Mouse (Mus musculus): ENCODE measurements around the gene Tmem132c. TPM values are rescaled to one million over a fixed set of nuclear protein-coding genes. Genes with fewer than 3 reads are reported as not detected.

Gene Tmem132c
- total RNA-seq (2014; fragmentation: Nextera tagmentation) (not detected in 2 replicates), total RNA-seq (2017) (not detected in 2 replicates)

DNA sequence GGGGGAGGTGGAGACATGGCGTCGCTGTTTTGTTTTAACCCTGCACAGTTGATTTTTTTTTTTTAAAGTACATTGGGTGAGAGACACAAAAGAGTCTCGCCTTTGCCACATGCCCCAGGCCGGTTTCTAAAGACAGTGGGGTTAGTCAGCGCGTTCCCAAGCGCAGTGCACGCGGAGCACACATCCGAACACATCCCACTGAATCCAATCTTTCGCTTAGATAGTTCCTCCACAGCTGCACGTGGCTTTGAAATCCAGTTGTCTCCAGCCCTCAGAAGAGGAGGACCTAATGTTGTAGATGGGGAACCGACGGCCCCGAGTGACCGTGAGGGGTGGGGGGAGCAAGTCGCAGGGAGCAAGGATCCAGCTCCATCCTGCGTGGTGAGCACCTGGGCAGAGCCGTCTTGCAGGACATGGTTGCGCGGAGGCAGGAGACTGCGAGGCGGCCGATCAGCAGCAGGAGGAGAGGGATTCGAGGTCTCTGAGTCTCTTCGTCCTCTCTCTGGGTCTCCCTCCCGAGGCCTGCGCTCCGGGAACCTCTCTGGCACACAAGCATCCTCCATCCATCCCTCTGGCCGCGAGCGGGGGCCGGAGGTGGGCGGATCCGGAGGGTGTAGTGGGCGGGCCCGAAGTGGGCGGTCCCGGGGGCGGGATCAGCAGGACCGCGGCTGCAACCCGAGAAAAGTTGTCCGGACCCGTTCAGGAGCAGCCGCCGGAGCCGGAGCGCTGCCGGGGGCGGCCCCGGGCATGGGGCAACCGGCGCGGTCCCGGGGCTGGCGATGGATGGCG is at the start of gene Tmem132c:
Gene Tmem132c (plus strand): TSS at position 673 of the 789 bp plus-strand sequence.
- no peak for ATAC-seq (replicated peaks; ENCODE audit: low FRiP score, low TSS enrichment, poor library complexity, severe bottlenecking)

DNA sequence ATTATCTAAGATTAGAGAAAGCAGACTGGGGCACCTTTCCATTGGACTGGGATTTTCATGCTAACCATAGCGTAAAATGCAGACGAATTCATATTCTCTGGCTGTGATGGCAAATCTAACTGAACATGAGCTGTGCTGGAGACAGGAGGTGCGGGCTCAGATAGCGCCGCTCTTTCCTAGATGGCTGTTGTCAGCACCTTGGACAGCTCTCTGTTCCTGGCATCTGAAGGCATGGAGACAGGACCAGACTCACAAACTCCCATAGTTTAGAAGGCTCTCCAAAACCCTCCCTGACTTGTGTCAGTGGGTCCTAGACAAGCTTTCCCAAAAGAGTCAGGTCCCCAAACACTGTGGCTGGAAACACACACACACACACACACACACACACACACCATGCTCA is 49.7 kb upstream of the Tmem132c start:
- no peak for ATAC-seq (replicated peaks; ENCODE audit: low FRiP score, low TSS enrichment, poor library complexity, severe bottlenecking)

DNA sequence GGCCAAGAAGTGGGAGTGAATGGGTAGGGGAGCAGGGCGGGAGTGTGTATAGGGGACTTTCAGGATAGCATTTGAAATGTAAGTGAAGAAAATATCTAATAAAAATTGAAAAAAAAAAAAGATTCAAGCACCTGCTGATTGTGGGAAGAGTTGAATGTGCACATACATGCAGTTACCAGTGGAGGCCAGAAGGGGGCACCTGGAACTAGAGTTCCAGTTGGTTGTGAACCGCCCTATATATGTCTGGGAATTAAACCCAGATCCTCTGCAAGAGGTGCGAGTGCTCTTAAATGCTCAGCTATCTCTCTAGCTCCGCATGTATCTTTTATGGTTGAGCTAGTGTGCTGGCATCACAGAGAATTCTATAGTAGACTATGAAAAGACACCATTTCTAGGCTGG is 42.8 kb upstream of the Tmem132c start:
- no peak for ATAC-seq (replicated peaks; ENCODE audit: low FRiP score, low TSS enrichment, poor library complexity, severe bottlenecking)

DNA sequence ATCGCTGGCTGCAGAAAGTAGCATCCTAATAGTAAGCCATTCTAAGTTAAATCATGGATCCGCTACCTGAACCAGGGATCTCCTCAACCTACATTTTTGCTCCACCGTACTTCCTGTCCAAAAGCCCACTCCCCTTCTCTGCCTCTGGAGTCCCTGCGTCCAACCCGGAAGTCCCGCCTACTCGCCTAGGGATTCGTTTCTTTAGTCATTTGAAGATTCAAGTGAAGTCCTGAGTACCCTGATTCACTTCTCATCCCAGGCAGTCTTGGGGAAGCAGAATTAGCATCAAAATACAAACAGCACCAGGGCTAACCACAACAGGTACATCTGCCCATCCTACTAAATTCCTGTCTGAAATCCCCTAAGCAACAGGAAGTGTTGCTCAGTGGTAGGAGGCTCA is 36.7 kb upstream of the Tmem132c start:
- ATAC-seq (replicated peaks; ENCODE audit: low FRiP score, low TSS enrichment, poor library complexity, severe bottlenecking) = no peak

DNA sequence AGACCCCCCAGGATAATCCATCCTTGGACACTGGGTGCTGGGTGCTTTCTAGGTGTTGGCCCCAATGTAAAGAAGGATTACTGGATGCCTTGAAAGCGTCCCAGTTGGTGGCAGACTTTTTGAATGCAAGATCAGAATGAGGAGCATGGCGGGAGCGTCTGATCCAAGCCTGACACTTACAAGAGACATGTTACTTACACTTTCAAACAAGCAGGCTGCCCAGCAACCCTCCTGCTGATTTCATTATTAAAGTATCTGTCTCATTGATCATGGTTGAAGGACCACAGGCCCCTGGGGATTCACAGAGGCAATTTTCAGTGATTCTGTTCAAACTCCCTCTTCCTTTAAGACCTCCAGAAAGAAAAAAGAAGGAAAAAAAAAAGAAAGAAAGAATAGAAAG is 25.2 kb upstream of the Tmem132c start:
- ATAC-seq (replicated peaks; ENCODE audit: low FRiP score, low TSS enrichment, poor library complexity, severe bottlenecking) = no peak

DNA sequence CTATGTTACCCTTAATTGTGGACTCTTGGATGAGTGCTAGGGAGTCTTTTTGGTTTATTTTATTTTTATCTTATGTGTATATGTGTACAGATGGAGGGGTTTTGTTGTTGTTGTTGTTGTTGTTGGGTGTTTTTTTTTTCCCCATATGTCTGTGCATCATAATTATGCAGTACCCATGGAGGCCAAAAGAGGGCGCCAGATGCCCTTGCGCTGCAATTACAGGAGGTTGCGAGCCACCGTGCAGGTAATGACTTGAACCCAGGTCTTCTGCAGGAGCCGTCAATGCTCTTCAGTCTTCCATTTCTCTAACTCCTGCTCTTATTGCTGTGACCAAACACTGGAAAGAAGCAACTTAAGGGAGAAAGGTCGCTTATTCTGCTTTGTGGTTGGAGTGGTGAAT is 23.9 kb upstream of the Tmem132c start:
- ATAC-seq (replicated peaks; ENCODE audit: low FRiP score, low TSS enrichment, poor library complexity, severe bottlenecking) = no peak

DNA sequence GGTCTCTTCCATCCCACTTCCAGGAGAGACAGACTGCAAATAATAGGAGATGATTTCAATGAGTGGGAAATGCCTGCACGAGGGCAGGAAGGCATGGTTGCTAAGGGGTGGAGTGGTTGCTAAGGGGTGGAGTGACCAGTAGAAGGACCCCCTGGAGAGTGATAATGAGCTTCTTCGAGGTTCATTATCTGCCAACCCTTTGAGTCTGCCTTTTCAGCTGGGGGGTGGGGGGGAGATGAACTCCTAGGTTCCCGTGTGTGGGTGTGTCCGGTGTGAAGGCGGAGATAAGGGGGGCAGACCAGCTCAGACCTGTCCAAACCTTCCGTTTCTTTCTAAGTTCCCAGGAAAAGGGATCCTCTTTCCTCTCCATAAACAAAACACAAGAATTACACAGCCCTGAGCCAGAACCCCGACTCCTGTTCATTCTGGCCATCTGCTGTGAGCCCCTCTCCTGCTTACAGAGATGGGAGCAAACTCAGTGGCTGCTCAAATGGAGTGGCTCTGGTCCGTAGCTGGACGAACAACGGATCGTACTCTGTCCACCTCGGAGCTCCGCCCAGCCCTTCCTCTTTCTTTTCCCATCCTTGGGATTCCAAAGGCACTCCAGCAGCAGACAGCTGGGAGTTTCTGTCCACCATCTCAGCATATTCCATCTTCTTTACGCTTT is 13.5 kb upstream of the Tmem132c start:
- ATAC-seq (replicated peaks; ENCODE audit: low FRiP score, low TSS enrichment, poor library complexity, severe bottlenecking) = no peak

DNA sequence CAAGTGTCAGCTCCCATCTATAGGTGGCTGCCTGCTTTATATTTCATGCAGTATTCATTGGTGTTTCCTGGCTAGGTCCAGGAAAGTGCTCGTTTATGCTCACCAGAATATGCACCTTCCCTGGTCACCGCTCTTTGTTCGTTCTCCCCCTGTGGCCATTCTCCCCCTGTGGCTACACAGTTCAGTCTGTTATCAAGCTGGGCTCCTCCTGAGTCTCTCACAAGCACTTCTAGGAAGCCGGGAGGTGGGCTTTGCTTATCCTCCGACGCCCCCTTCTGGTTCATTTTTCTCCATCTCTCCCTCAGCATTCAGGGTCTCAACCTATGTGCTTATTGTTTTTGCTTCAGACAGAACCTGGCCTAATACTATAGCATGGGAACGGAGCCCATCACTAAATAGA is 6.9 kb upstream of the Tmem132c start:
- ATAC-seq (replicated peaks; ENCODE audit: low FRiP score, low TSS enrichment, poor library complexity, severe bottlenecking) = no peak

DNA sequence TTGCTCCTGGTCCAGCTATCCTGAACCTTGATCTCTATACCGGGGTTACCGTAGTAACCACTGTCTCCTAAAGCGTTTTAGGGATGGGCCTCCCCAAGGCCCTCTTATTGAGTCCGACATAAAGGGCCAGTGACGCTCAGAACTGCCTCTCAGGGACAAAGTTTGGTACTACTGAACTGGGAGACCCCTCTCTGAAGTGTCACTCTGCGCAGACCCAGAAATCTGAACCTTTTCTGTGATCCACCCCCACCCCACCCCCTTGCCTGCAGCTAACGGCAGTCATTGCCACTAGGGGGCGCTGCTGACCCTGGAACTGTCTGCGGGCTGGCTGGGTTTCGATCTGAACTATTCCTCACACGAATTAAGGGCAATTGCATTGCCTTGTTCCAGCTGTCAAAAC is 6.4 kb upstream of the Tmem132c start:
- ATAC-seq (replicated peaks; ENCODE audit: low FRiP score, low TSS enrichment, poor library complexity, severe bottlenecking) = no peak

DNA sequence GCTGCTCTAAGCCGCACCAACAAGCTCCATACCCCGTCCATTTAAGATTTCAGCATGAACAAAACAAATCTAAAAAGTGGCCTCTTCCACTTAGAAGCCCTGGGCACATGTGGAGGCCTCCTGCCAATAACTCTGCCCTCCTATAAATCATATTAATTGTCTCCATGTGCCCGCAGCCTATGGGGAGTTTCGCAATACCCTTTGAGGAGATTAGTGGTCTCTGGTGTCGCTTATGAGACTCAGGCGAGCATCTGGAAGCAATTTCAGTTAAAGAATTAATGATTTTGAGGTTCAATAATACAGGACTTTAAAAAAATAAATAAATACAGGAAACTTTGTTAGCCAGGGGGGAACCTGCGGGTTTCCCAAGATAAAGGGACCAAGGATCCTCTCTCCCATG is 1.9 kb upstream of the Tmem132c start:
- ATAC-seq (replicated peaks; ENCODE audit: low FRiP score, low TSS enrichment, poor library complexity, severe bottlenecking) = no peak

DNA sequence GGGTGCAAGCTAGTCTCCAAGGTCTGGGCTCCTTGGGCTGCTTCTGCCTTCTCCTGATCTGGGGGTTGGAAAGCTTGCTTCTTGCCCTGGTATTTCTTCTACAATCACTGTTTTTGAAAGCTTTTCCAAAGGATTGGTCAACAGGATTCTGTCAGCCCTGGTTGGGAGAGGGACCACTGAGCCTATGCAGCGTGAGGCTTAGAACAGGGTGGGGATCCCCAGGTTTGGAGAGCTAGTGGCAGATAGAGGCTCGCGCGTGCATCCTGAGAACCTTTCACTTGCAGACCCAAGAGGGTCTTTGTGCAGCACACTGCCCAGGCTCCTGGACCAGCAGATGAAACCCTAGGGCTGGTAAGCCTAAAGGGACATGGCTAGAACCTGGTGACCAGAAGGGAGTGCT is 962 bp upstream of the Tmem132c start:
- no peak for ATAC-seq (replicated peaks; ENCODE audit: low FRiP score, low TSS enrichment, poor library complexity, severe bottlenecking)

DNA sequence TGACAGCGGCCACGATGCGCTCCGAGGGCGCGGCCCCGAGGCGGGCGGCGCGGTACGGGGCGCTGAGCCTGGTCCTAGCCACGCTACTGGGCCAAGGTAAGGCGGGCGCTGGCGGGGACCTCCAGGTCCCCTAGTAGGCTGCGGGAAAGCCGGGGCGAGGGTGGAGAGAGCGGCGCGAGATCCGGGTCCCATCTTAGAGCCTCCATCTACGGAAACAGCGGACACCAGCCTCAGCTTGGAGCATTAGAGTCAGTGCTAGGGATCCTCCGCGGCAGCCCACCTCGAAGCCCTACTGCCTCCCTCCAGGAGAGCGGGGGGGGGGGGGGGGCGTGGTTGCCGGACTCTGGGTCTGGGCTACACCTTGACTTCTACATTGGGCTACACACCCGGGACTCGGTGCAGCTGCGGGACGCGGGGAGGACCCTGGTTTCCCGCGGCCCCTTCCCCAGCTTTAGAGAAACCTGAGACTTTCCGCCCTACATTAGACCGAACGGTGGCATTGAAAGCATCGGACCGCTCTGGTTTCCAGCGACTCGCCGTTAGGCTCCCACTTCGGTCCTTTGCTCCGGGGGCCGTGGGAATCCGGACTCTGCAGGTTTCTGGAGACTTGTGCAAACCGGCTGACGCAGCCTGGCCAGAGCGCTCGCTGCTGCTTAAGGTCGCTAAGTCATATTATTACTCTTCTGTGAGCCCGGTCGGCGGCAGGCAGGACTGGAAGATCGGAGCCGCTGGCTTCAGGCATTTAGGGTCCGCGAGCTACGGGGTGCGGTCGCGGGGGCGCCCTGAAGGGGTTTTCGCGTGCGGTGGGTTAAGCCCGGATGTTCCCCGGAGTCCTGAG is 536 bp downstream of the Tmem132c start:
- no peak for ATAC-seq (replicated peaks; ENCODE audit: low FRiP score, low TSS enrichment, poor library complexity, severe bottlenecking)

DNA sequence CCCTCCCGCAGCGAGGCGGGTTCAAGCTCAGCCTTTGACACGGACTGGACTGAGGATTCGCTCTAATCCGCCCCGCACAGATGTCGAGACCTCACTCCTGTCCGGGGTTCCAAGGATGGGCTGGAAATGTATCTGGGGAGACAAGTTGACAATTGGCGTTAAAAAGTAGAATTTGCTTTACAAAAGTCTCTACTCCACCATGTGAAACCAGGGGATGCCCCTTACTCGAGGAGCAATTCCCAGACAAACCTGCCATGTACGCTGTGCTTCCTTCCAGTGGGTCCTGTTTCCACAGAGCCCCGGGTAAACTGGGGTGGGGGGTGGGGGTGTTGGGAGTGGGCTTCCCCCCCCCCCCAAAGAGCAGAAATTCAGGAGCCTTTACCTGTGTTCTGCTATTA is 1.2 kb downstream of the Tmem132c start:
- ATAC-seq (replicated peaks; ENCODE audit: low FRiP score, low TSS enrichment, poor library complexity, severe bottlenecking) = no peak

DNA sequence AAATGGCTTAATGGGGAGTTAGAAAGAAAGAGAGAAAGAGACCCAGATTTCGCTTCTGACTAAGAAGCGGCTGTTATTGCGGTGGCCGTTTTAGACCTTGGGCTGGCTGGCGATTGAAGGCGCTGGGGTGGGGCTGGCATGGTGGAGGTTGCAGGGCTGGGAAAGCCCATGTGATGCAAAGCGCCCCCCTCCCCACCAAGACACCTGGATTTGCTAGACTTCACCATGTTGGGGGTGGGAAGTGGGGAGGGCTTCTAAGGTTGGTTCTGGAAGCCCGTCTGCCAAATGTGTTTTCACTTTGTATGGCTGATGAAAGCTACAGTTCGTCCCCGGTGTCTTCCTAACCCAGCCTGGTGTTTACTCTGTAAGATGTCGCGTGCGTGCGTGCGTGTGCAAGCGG is 1.6 kb downstream of the Tmem132c start:
- ATAC-seq (replicated peaks; ENCODE audit: low FRiP score, low TSS enrichment, poor library complexity, severe bottlenecking) = no peak

DNA sequence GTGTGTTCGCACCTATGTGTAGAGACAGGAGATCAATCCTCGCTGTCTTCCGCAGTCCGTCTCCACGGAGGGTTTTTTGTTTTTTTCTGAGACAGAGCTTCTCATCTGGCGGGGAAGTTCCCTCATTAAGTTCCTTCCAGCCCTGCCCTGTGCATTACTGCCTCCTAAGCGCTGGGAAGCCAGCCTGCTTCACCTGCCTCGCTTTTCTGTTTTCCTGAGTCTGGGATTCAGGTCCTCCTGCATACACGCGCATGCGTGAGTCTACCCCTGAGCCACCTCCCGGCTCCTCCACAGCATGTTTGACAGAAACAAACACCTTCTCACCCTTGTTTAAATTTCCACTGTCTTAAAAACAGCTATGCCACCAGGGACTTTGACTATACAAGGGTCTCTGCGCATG is 2.0 kb downstream of the Tmem132c start:
- no peak for ATAC-seq (replicated peaks; ENCODE audit: low FRiP score, low TSS enrichment, poor library complexity, severe bottlenecking)

DNA sequence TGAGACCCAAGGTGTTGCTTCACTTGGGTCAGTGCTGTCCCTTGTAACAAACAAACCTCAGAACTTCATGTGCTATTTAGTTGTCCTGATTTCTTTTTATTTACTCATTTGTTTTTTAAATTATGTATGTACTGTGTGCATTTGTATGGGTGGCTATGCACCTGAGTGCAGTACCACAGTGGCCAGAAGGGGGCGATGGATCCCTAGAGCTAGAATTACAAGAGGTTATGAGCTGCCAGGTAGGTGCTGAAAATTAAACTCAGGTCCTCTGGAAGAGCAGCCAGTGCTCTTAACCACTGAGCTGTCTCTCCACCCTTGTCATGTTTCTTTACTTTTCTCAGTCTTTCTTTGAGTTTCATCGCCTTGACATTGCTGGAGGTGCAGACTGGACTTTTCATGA is 11.7 kb downstream of the Tmem132c start:
- ATAC-seq (replicated peaks; ENCODE audit: low FRiP score, low TSS enrichment, poor library complexity, severe bottlenecking) = no peak

DNA sequence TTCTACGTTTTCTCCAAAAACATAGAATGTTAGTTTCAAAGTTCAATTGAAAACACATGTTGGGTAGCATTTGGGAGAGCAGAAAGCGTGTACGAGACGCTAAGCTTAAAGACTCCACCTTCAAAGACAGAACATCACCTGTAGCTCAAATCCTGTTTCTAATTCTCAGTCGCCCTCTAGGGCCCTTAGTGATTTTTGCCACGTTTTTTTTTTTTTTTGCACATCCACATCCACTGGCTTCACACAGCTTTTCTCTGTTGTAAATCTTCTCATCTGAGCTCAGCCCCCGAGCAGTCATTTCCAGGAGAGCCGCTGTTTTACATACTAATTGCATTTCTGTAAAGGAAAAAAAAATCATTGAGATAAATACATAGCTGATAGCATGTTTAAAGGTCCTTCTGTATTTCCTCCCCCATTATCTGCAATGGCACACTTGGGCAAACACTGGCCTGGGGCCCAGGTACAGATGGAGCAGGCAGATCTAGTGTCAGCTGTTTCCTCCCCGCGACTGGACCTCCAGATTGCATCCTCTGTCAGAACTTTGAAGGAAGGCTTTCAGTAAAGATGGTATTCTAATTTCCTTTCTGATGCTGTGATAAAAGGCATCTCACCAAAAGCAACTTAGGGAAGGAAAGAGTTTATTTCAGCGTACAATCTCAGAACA is 15.5 kb downstream of the Tmem132c start:
- no peak for ATAC-seq (replicated peaks; ENCODE audit: low FRiP score, low TSS enrichment, poor library complexity, severe bottlenecking)

DNA sequence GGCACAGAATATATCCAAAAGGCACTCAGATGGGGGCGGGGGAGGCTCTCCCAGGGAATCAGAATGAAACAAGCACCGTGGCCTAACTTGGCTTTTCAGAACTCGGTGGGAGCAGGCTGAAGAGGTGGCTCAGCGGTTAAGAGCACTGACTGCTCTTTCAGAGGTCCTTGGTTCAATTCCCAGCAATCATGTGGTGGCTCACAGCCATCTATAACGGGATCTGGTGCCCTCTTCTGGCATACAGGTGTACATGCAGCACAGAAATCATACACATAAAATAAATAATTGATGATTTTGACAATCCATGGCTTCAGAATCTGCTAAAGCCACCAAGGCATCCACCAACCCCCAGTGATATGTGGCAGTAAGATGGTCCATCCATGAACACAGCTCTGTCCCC is 20.5 kb downstream of the Tmem132c start:
- no peak for ATAC-seq (replicated peaks; ENCODE audit: low FRiP score, low TSS enrichment, poor library complexity, severe bottlenecking)

DNA sequence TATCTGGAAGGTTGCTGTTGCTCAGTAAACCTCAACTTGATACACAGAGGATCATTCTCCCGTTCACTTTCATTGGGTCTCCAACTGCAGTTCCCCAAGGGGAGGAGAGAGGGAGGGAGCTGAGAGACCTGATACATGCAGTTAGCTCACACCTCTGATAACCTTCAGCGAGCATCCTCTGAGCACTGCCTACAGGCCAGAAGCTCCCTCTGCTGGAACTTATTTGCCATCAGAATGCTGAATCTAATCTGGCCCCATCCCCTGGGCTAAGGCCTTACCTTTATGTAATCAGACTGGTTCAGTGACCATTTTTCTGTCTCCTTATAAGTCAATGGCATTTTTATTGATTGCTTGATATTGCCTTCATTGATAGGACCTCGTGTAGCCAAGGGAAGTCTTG is 29.5 kb downstream of the Tmem132c start:
- ATAC-seq (replicated peaks; ENCODE audit: low FRiP score, low TSS enrichment, poor library complexity, severe bottlenecking) = no peak

DNA sequence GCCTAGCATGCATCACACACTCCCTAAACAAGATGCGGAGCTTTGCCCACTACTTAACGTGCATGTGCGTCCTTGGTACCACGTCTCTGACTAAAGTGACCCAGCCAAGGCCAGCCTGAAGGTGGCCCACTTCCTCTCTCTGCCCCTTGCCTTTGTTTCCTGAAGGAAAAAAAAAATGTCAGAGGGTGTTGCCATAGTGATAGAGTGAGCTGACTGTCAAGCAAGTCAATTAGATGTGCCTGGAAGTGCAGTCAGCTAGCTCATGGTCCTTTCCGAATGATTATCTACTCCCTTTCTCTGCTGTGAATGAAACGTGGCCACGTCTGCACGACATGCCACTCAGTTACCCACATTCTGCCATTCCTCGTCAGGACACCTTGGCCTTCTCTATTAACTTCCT is 37.9 kb downstream of the Tmem132c start:
- ATAC-seq (replicated peaks; ENCODE audit: low FRiP score, low TSS enrichment, poor library complexity, severe bottlenecking) = no peak

All from megakaryocyte-erythroid progenitor cell, adult 5-6 weeks (primary cell).